Mouse (Mus musculus) naive thymus-derived CD4-positive, alpha-beta T cell, adult 2 months (primary cell): ENCODE data around the gene Egfem1.

Experiments
- DNase-seq: peaks from one replicate; pipeline ENCODE4 v3.0.0-alpha.2; 2011; ENCODE audit warnings: low read depth

The Egfem1 gene

DNA sequence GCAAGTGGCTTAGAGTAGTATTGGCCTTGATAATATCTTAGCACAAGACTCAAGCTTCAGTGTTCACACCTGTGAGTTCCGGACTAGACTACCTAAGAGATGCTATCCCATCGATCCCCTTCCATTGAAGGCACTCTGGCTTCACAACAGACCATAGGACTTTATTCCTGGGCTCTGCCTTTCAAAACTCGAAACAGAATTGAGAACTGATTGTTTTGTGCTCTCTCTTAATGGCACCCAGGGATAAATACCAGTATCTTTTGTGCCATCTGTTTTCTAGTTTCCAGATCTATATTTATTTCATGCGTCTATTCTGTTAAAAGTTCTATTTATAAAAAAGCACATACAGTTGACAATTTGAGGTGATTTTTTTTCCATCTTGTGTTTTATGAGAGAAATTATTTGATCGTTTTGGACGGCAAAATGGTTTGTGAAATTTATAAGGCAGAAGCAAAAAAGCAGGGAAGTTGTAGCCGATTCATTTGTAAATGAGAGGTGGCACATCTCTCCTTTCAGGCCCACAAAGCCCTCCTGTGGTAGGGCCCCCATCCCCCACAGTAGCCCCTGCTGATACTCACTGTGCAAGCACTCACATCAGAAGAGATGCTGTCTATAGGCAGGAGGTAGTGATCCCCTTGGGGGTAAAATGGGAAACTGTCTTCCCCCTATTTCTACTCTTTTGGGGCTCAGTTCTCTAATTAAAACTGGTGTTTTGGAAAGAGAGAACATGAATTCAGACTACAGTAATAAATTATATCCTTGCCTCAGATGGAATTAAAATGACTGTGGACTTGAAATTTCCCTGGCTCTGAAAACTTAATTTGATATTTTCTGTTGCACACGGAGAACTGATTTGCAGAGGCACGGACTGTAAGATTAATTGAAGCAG, 53.6 kb downstream of the Egfem1 start:
- DNase-seq, result no peak

DNA sequence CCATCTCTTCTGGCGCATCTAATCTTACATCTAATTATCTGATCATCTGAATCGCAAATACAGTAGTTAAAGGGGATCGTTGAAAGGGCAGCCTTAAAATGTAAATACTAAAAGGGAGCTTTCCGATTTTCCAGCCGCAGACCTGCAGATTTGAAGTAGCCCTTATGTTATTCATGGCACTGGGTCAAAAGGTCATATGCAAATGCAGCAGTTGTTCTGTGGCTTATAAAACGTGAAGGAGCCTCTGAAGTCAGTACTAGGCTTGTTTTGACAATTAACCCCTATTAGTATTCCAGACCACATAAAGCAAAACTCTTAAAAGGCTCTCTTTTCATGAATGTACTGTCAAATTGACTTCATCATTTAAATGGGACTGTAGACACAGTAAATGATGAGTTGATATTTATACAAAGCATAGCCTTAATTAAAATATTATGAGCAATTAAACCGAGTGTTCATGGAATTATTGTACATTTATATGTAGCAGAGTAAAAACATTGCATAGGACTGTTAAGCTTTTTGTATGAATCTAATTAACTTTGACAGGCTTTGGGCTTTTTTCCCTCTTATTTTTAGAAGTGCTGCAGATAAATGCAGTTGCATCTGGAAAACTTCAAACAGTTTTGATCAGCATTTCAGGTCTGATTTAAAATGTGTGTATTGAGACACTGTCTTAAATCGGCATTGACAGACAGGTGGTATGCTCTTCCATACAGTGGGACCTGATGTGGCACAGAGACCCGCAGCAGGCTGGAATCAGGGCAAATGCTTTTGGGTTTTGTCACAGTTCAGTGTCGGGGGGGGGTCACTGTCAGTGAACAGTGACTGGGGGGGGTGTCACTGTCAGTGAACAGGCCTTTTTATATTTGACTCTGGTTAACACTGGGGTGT, 54.5 kb downstream of the Egfem1 start:
- no peak for DNase-seq

DNA sequence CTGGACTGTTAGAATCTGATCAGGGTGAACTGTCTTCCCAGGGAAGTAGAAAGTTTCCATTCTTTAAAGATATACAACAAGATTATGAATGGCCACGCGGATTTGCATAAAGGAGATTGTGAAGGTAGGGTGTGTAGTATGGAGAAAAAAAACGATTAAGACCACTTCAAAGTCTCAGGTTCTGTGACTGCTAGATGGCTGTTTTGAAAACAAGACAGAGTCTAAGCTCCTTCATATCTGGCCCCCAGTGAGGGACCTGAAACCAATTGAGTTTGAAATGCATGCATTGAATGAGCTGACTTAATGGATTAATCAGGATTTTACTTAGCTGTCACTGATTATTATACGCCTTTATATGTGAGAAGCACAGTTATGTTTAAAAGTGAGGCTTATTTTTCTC, 86.6 kb downstream of the Egfem1 start:
- DNase-seq, result no peak

DNA sequence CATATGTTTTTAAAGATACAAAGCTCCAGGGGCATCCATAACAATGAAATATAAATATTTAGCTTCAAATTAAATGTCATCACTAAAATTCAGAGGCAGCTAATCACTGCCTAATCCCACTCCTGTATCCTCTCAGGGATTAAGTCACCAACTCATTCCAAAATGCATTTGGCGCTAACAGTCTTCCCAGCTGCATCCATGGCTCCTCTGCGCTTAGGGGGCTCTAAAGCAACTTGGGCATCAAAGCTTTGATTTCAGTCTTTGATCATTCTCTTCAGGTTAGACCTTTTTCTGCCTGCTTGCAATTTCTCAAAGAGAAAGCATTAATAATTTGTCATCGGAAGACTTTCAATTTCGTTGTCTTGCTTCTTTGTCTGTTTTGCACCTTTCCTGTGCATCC, 87.2 kb downstream of the Egfem1 start:
- DNase-seq, result no peak

DNA sequence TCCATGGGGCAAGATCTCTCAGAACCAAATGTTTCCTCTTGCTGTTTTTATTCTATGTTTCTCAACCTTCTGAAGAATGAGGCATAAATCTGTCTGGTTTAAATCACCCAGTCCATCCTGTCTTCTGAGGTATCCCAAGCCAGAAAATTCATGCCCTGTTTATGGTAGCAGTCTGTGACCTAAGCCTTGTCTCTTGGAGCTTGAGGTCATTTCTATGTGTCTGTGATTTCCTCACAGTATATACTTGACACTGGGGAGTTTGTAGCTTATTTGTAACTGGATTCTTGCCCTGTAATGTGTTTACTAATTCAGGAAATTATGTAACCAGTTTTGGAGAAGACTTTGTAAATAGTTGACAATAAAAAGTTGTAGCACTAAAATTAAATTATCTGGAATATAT, 95.2 kb downstream of the Egfem1 start:
- DNase-seq, result no peak

DNA sequence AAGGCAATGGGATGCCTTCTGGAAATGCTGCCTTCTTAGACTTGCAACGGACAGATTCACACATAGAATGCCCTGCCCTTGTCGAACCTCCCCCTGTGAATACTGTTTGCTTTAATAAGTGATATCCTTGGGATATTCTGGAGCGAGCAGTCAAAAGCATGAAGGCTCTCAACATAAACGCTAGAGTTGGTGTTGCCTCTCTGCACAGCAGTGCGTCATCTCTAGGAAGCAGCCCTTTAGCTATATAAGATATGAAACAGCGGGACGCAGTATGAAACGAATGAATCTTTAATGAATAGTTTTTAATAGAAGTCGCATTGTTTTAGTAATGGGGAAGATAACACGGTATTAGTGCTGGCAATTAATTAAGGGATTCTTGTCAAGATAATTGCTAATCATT, 101.2 kb downstream of the Egfem1 start:
- no peak for DNase-seq

DNA sequence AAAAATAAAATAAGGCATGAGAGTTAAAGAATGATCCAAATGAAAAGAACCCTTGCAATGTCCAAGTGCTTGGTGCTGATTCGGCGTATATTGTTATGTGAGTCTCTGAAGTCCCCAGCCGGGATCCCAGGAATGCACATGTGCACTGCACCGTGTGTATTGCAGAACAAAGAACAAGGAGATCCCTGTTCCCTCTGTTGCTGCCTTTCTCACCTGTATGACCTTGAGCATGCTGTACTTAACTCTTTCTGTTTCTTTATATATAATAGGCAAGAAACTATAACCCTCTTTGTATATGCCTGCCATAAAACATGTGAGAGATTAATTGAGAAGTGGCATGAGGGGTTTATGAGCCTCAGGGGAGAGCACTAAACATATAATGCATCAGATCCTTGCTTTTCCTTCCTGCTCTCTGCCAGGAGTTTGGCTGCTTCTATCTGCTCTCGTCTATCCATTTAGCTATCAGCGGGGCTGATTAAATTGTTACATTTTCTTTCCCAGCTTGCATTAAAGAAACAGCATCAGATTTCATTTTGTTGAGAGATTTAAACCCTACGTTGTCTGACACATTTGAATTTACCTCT, 101.9 kb downstream of the Egfem1 start:
- no peak for DNase-seq

DNA sequence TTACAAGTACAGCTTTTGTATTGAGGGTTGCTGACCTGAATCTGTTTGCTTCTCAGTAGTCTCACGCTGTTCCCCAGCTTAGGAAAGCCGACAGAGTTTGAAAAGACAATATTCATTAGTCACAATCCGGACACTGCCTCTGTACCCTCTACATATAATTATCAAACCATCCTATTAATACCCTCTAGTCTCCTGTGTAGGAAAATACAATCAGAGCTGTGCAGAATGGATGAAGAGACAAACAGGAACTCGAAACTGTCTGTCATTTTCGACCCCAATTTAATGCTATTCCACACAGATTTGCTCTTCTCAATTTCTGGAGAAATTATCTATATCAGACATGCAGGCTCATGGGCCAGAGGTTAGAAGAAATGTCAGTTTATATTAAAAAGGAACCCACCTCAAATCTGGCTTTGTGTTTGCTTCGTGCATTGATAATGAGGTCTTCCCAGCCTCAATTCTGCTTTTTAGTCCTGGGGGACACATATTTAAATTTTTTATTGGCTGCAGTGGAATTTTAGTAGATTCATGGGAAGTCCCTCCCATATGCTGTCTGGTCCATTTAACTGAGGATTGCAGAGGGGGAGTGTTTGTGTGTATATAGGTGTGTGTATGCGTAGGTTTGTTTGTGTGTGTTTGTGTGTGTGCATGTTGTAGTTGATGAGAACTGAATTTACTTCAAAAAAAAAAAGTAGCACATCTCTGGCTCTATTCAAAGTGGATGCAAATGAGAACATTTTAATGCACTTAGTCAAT, 102.8 kb downstream of the Egfem1 start:
- DNase-seq, result no peak

DNA sequence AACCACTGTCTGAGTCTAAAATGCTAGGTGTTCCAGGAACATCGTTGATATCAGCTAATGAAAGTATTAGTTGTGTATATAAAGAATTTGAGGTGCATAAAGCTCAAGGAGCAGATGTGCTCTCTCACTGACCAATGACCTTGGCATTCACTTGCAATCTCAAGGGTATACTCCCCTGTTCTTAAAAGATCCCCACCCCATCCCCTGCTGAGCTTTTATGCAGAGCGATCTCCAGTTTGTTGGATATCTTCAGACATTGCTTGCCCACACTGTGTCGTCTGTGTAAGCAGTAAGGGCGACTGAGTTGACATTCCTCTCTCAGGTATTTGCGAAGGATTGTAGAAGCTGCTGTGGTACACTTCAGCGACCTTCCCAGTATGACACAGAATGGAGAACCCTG, 108.4 kb downstream of the Egfem1 start:
- no peak for DNase-seq

DNA sequence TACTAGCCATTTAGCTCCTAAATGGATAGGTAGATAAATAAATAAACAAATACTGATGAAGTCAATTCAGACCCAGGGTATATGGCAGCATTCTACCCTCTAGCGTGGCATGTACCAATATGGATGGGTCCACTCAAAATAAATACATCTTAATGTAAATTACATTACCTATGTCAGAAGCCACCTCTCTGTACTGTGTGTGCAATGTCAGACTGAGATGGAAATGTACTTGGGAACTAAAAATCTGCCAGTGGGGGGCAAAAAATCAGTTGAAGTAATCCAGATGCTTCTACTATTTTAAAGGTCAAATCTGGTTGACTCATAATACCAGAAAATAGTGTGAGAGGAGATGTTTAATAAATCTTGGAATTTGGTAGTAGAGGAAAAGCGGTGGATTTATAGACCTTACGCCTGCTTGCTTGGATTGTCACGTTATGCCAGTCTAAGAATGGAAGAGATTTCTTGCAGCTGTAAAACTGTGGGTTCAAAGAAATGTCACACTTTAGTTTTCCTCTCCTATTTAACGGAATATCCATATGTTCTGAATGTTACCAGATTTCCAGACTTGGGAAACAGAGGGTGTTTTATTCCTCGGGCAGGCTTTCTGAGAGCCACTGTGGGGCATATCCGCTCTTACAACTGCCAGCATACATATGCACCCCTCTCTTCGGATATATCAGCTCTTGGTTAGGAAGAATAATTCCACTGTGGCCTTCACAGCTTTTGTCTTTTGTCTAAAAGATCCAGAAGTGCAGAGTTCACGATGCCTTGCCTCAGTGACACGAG, 116.1 kb downstream of the Egfem1 start:
- no peak for DNase-seq

DNA sequence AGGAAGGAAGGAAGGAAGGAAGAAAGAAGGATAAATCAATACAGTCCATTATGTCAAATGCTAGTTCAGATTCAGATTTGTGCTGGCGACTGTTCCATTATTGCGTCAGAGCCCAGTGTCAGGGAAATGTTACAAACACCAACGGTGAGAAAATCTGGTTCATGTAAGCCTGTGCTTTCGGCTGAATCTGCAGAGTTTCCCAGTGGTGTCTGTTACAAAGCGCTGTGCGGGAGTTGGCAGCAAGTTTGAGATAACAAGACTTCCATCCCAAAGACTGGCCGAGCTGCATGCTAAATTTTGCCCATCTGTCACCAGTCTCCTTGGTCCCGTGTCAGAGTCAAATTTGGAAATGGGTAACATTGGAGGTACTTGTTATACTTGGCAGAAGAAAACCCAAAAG, 118.8 kb downstream of the Egfem1 start:
- no peak for DNase-seq

DNA sequence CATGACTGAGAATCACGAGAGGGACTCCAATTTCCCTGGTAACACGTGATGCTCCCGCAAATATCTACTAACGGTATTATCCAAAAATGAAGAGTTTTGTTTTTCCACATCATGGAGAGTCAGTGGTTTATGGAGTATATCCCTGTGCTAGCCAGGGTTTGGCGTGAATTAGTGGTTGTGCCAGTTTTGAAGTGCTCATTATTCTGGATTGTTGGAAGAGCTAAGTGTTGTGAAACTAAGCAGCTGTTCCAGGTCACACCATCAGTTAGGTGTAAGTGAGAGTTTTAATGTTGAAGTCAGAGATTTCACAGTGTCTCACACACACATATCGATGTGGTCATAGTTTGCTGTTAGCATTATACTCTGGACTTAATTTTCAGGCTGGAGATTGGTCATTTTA, 120.7 kb downstream of the Egfem1 start:
- DNase-seq, result no peak

DNA sequence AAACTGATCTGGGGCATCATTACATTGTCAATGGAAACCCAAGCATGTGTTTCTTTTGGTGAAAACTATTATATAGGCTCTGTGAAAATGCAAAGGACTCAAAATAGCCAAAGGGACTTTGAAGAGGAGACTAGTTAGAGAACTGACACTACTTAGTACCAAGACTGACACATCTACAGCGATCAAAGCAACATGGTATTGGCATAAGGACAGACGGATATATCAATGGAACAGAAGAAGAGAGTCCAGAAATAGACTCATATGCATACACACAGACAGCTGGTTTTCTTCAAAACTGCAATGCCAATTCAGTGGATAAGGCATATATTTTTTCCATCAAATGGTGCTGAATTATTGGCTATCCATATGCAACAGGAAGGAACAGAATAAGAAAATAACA, 140.6 kb downstream of the Egfem1 start:
- no peak for DNase-seq

DNA sequence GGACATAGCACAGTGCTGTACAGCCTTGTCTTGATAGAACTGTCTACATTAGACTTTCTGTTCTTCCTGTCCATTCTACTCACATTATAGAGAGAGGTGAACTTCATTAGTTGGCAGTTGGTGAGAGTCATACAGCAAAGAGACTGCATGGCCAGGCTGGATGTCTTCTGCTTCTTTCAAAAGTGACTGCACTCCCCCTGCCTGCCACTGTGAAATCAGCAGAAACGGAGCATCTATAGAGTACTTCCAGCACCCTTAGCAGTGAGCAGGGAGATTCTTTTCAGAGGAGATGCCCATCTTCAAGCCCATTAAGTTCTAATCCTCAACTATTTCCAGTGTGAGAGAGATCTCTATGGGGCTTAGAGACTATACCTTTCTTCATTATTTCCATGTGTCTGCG, 147.9 kb downstream of the Egfem1 start:
- no peak for DNase-seq

DNA sequence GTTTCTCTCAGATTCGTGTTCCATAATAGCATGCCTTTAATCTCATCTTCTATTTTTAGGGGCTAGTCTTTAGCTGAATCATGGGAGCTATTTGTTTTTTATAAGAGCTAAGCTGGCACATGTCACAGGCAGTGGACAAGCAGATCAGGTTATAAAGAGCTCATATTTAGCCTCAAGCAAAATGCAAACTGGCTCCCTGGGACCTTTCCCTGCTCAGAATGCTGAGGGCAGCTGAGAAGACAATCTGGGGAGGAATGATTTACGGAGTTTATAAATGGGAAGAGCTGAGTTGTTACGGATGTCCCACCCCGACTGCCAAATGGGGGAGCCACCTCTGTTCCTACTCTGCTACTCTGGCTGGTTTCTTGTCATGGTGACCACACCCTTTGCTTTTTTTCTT, 153.7 kb downstream of the Egfem1 start:
- no peak for DNase-seq

DNA sequence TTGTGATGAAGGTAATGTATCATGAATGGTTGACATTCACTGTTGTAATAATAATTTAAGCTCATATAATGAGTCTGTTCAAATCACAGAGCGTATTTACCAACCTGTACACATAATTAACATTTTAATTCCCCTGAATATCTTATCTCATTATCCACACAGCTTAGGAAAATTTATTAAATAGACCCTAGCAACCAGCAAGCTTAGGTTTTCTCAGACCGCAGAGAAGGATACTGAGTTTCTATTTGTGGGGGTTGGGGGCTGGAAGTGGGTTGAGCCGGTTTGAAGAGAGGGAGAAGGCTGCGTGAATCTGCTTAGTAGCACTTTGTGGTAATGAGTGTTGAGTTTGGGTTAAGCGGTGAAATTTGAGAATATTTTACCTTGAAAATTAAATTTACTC, 154.7 kb downstream of the Egfem1 start:
- no peak for DNase-seq

DNA sequence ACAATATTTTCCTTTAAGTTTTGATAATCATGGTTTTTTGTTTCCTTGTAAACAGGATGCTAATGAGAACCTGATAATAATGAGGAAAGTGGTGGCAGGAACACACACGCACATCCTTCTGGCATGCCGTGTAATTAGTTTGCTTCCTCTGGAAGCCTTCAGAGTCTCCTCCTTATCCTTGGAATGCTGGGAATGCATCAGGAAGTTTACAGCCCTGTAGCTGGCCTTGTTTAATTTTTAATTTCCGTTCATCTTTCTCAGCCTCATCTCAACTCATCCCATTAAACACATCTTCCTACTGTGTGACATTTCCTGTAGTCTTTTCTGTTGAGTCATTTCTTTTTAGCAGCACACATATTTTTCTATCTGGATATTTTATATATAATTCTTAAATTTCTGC, 161.8 kb downstream of the Egfem1 start:
- no peak for DNase-seq

DNA sequence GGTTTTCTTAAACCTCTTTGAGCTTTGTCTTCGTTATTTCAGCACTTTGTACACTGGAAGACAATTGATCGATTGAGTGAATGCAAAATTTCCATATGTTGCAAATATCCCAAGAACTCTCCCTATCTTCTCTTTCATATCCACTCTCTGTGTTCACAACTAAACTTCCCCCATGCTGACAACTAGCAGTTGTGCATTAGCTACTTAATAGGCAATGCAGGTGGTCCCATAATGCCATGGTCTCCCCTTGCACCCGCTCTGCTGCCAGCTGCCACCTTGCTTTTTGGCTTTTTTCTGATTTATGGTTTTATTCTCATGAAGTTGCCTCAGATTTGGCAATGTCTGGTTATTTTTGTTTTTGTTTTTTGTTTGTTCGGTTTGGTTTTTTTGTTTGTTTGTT, 209.8 kb downstream of the Egfem1 start:
- no peak for DNase-seq

DNA sequence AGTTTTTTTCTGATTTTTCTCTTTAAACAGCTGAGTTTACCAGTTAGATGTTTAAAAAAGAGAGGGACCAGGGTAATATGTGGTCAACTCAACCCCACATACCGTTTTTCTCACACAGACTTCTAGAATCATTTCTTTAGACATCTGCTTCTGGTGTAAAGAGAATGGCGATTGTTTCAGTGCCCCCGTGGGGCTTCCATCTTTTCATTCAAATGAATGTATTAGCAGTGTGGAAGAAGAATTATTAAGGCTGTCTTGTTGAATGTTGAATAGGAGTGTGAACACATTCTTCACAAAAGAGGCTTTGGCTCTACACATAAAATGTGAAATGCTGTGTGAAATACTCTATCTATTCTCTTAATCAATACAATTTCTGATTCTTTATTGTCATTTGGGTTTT, 210.4 kb downstream of the Egfem1 start:
- DNase-seq, result no peak

DNA sequence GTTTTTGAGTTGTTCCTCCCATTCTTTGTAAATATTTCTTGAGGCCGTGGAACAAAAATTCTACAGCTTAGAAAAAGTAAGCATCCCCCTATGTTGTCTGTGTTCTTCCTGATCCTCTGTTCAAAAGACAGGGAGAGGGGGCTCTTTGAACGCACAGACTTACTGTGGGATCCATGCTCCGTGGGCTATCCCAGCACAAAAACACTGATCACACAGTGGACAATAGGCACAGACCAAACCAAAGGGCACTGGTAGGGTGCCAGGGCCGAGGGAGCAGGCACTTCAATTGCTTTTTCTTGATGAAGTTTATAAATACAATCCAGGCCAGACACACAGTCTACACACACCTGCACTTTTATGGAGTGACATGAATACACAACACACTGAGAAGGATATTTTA, 211.4 kb downstream of the Egfem1 start:
- no peak for DNase-seq

DNA sequence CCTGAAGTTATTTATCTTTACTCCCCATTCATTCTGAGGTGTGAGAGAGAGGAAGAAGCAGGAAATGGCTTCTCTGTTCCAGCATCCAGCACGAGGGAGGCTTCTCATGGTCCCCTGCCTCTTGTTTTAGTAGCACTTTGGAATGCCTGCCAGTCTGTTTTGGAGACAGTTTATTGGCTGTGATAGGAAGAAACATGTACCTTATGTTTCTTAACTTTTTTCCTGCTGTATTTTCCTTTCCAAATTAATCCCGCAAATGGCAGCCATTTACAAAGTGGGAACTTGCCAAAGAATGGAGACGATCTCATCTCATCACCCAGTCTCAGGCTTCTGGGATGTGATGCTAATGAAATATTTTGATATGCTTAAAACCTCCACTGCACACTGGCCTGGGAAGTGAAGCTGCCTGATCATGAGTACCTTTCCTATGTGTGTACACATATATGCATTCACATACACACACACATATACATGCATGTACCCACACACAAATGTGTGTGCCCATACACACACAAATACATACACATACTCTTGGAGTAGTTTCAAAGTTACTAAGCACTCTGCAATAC, 260.5 kb downstream of the Egfem1 start:
- no peak for DNase-seq
